Mouse (Mus musculus): ENCODE data around the gene Auts2. TPM values are rescaled to one million over a fixed set of nuclear protein-coding genes. Genes with fewer than 3 reads are reported as not detected.
A peak's percentile ranks its signal among the peaks of the same experiment; 100 is the strongest.

The Auts2 gene
- polyA plus RNA-seq, 1 experiment from 2014 or later = 76.2 TPM

DNA sequence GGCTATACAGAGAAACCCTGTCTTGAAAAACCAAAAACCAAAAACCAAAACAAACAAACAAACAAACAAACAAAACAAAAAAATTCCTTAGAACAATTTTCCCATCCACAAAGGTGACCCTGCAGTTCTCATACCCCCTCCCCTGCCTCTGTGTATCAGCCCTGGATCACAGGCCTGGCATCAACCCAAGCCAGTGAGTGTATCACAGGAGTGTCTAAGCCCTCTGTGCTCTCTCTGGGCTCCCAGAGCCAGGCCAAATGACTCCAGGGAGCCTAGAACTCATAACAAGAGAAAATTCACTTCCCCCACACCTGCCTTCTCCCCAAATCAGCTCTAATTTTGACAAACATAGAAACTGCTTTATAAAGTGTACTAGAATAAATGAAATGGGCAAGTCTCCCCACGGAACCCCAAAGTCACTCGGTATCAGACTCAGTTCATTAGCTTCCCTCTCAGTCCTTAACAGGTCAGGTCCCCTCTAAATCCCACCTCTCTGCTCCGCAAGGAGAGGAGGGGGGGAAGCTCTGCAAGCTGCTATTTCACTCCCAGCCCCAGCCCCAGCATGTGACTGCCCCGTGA is 896.0 kb downstream of the Auts2 start:
- Histone ChIP-seq H3K4me2 (no peak overlapping the region), H3K9me3 (no peaks in the 10 kb centered on the region), H3K9ac (no peak overlapping the region), H3K27ac (replicated peaks) (0 out of 2 replicates have a peak overlapping the region, but pooled peaks have one; percentile 21), H3K27me3 (no peaks in the 10 kb centered on the region), H3K4me1 (replicated peaks) (peaks cover 69% of the 10 kb centered on the region), H3K36me3 (no peaks in the 10 kb centered on the region), H3K4me3 (no peak overlapping the region)
- 41% methylated on average over 4 of the region's 4 CpGs for WGBS
- no peak for ATAC-seq (ENCODE audit: low FRiP score, low read depth)

DNA sequence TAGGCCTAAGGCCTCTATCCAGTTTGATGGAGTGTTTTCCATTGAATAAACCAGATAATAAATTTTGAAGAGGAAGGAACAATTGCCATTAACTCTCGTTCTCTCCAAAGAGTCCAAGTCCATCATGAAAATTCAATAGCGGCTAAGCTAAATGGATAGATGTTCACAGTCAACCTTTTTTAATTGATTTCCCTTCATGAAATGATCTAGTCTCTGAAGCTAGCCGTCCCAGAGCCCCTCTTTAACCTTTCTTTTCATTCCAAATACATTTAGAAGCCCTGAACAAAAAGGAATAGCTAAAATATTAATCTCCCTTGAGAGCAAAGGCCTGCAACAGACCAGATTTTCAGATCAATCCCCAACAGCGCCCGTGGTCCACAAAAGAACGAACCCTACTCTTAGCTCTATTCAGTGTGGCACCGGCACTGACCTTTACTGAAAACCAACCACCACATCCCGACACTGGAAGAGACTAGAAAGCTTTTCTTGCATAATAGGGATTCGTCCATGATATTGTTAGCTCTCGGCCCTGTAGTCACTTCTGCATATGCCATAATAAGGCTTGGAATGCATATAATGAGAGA is 896.9 kb downstream of the Auts2 start:
- peak overlapping the region; percentile 52 for H3K27ac ChIP-seq (replicated peaks)
- no peak for ATAC-seq (ENCODE audit: low FRiP score, low read depth)
- WGBS = 29% methylated on average over 10 of the region's 10 CpGs

DNA sequence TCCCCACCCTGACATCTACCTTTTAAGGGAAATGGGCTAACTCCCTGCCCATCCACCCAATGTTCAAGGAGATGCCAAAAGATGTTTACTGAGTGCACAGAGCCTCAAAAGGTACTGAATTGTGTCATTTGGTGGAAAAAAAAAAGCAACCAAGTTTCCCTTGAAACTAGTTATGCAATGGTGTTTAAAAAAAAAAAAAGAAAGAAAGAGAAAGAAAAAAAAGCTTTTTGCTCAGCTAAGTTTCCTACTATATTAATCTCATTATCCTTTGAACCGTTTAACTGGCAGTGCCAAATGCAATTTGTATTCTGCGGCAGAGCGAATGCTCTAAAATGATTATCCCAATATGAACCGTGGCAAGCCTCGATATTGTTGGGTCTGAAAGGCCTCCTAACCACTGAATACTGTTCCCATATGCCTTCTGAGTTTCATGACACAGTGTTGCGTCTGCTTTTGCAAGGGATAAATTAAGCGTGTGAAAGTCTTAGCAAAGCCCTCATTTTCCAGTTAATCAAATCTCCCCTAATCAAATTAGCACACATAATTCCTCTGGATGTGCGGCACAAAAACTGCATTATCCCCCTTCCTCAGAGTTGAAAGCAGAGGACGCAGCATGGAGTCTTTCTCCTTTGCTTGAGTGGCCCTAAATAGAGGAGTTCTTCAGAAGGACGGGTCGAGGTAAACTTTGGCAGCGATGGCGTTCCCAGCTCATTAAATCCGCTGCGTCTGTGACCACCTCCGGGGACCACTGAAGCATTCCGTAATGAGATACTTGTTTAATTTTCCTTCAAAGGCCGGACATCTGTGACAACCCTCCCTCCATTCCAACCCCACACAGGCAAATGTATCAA is 897.6 kb downstream of the Auts2 start:
- Histone ChIP-seq H3K27me3 (no peaks in the 10 kb centered on the region), H3K36me3 (no peaks in the 10 kb centered on the region), H3K27ac (replicated peaks) (peak overlapping the region; percentile 52; the same call in 1 of the 2 replicates), H3K9ac (no peak overlapping the region), H3K9me3 (no peaks in the 10 kb centered on the region), H3K4me2 (no peak overlapping the region), H3K4me3 (no peak overlapping the region), H3K4me1 (replicated peaks) (peaks cover 74% of the 10 kb centered on the region)
- WGBS = 11% methylated on average over 18 of the region's 18 CpGs
- peak; percentile 58; the same call in 1 of the 2 replicates for ATAC-seq (ENCODE audit: low FRiP score, low read depth)

More for the DNA sequence above, 896.9 kb downstream of the Auts2 start:
- no peak overlapping the region for H3K4me3 ChIP-seq
- peaks cover 76% of the 10 kb centered on the region for H3K4me1 ChIP-seq (replicated peaks)
- no peaks in the 10 kb centered on the region for H3K9me3 ChIP-seq
- no peak overlapping the region for H3K9ac ChIP-seq
- H3K4me2 ChIP-seq = no peak overlapping the region
- no peaks in the 10 kb centered on the region for H3K27me3 ChIP-seq
- H3K36me3 ChIP-seq = no peaks in the 10 kb centered on the region

DNA sequence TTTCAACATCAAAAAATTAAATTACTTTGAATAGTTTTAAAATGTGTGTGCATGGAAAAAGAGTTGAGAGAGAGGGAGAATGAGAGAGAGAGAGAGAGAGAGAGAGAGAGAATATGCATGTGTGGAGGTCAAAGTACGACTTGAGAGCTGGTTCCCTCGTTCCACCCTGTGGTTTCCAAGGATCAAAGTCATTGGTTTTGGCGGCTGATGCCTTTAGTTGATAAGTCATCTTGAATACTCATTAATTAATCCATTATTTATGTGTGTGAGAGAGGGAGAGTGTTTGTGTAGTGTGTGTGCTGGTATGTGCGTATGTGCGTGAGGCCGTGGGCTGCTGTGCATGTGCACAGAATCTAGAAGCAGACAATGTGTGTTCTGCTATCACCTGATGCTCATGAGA is 898.8 kb downstream of the Auts2 start:
- WGBS = 62% methylated on average over 6 of the region's 6 CpGs
- ATAC-seq (ENCODE audit: low FRiP score, low read depth) = no peak
- no peaks in the 10 kb centered on the region for H3K9me3 ChIP-seq
- no peak overlapping the region for H3K4me3 ChIP-seq
- H3K4me1 ChIP-seq (replicated peaks) = peaks cover 71% of the 10 kb centered on the region
- H3K27ac ChIP-seq (replicated peaks) = no peak overlapping the region
- no peaks in the 10 kb centered on the region for H3K27me3 ChIP-seq
- no peak overlapping the region for H3K9ac ChIP-seq
- no peaks in the 10 kb centered on the region for H3K36me3 ChIP-seq
- no peak overlapping the region for H3K4me2 ChIP-seq

DNA sequence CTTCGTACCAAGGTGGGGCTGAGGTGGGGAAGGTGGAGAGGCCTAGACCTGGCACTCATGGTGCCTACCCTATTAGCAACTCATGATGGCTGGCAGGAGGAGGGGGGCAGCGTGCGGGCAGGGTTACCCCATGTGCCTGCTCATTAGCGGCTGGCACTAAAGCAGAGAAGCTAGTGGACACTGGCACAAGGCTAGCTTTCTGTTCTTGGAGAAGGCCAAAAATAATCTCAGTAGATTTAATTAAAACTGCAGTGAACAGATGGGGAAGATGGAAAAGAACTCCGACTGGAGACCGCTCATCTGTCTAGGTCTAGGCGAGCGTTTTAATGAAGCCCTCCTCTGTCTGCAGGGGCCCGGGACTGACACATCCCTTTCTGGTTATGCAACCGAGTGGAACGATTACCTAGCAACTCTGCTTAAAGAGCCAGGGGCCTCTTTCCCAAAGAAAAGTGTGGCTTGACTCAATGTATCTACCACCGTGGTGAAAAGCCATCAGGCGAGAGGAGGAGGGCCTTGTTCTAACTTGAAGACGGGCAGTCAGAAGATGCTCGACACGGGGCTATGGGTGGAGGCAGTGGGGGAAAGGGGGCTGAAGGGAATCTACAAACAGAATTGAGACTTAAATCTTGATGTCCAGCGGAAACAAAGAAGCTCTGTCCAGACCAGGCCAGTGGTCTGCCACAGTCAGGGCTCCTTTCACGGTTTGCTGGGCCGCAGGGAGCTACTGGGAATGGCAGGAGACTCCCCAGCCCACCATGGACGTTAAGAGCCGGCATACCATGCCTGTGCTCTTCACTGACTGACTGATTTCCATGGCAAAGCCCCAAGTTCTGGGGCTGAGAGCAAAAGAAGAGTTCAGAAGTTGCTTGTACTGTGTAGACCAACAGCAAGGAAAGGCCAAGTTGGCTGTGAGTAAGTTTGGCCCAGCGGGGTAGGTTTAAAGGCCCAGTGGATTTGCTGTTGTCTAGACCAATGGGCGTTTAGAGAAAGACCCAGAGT is 899.7 kb downstream of the Auts2 start:
- peak overlapping the region; percentile 62 for H3K27ac ChIP-seq (replicated peaks)
- H3K4me1 ChIP-seq (replicated peaks) = peaks cover 70% of the 10 kb centered on the region
- peak; percentile 82 for ATAC-seq (ENCODE audit: low FRiP score, low read depth)
- no peaks in the 10 kb centered on the region for H3K36me3 ChIP-seq
- WGBS = 21% methylated on average over 23 of the region's 23 CpGs
- no peak overlapping the region for H3K9ac ChIP-seq
- no peak overlapping the region for H3K4me2 ChIP-seq
- no peak overlapping the region for H3K4me3 ChIP-seq
- H3K9me3 ChIP-seq = no peaks in the 10 kb centered on the region
- H3K27me3 ChIP-seq = no peaks in the 10 kb centered on the region

DNA sequence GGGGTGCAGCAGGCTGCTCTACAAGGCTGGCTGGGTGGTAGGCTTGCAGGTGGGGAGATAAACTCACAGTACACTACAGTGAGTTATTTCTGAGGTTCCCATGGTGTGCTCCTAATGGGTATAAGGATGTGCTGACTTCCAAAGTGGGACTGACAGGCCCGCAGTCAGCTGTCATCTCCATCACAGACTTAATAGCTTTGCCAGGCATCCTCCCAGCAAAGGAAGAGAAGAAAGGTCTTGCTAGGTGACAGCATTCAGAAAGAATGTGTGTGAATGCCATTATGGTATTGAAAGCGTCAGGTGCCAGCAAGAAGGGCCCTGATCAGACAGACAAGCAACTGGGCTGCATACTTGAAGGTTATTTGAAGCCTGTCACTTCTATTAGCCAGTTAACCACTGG is 900.4 kb downstream of the Auts2 start:
- Histone ChIP-seq H3K9me3 (no peaks in the 10 kb centered on the region), H3K4me1 (replicated peaks) (peaks cover 63% of the 10 kb centered on the region), H3K4me2 (no peak overlapping the region), H3K27ac (replicated peaks) (peak overlapping the region; percentile 62), H3K27me3 (no peaks in the 10 kb centered on the region), H3K36me3 (no peaks in the 10 kb centered on the region), H3K9ac (no peak overlapping the region), H3K4me3 (no peak overlapping the region)
- no peak for ATAC-seq (ENCODE audit: low FRiP score, low read depth)
- 26% methylated on average over 2 of the region's 2 CpGs for WGBS

DNA sequence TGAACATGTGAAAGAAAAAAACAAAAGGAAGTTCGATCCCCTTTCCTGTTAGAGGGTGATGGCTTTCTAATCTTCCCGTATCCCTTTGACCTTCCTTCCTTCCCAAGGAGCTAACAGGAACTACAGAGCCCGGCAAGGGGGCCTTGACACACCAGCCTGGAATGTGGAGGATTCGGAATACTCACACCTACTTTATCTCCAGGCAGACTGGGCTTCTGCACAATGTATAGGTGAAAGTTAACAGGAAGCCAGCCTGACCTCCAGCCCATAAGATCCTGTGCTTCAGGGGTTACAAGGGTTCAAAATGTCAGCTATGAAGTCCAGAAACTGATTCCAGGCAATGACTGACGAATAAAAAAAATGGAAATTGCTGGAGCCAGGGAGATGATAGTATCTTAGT is 906.7 kb downstream of the Auts2 start:
- no peak overlapping the region for H3K27ac ChIP-seq (replicated peaks)
- no peaks in the 10 kb centered on the region for H3K36me3 ChIP-seq
- H3K4me1 ChIP-seq (replicated peaks) = peaks cover 16% of the 10 kb centered on the region
- no peak for ATAC-seq (ENCODE audit: low FRiP score, low read depth)
- no peak overlapping the region for H3K4me3 ChIP-seq
- no peaks in the 10 kb centered on the region for H3K9me3 ChIP-seq
- no peak overlapping the region for H3K4me2 ChIP-seq
- H3K9ac ChIP-seq = no peak overlapping the region
- 82% methylated on average over 5 of the region's 5 CpGs for WGBS
- H3K27me3 ChIP-seq = 0 out of 2 replicates have a peak, but pooled peaks cover 2% of the 10 kb centered on the region

DNA sequence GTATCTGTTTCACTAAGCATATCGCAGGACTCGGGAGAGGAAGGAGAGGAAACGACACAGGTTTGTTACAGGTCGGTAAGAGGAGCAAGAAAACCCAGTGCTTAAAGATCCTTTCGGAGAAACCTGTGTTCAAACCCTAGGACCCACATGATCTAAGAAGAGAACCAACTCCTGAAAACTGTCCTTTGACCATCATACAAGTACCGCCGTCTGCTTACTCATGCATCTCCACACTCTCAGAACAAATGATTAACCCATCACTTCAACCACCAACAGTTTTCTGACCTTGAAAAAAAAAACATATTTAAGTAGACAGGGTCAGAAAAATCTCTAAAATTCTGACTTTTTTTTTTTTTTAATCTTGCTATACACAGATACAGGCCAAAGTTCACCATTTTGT is 908.4 kb downstream of the Auts2 start:
- Histone ChIP-seq H3K27ac (replicated peaks) (no peak overlapping the region), H3K4me1 (replicated peaks) (peaks cover 25% of the 10 kb centered on the region), H3K9ac (no peak overlapping the region), H3K9me3 (no peaks in the 10 kb centered on the region), H3K4me3 (no peak overlapping the region), H3K27me3 (0 out of 2 replicates have a peak, but pooled peaks cover 2% of the 10 kb centered on the region), H3K4me2 (no peak overlapping the region), H3K36me3 (no peaks in the 10 kb centered on the region)
- ATAC-seq (ENCODE audit: low FRiP score, low read depth) = no peak
- WGBS = 92% methylated on average over 7 of the region's 7 CpGs

DNA sequence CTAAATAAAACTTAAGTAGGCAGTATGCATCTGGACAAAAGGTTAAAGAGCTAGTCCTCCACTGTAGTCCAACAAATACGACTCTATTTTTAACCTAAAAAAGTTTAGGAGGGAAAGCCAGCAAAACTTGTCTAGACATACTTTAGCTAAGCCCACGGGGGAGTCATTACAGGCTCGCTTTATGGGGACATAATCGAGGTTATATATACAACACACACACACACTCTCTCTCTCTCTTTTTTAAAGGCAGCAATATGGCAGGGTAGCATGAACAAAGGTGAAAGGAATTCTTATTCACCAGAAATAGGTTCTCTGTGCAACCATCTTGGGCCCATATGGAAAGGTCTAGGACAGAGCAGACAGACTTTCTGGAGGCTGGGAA is 911.2 kb downstream of the Auts2 start:
- no peak overlapping the region for H3K9ac ChIP-seq
- H3K4me3 ChIP-seq = no peak overlapping the region
- 0 out of 2 replicates have a peak, but pooled peaks cover 2% of the 10 kb centered on the region for H3K27me3 ChIP-seq
- no peak overlapping the region for H3K27ac ChIP-seq (replicated peaks)
- no peaks in the 10 kb centered on the region for H3K36me3 ChIP-seq
- H3K9me3 ChIP-seq = no peaks in the 10 kb centered on the region
- 53% methylated on average over 4 of the region's 4 CpGs for WGBS
- no peak for ATAC-seq (ENCODE audit: low FRiP score, low read depth)
- peaks cover 28% of the 10 kb centered on the region for H3K4me1 ChIP-seq (replicated peaks)
- H3K4me2 ChIP-seq = no peak overlapping the region

DNA sequence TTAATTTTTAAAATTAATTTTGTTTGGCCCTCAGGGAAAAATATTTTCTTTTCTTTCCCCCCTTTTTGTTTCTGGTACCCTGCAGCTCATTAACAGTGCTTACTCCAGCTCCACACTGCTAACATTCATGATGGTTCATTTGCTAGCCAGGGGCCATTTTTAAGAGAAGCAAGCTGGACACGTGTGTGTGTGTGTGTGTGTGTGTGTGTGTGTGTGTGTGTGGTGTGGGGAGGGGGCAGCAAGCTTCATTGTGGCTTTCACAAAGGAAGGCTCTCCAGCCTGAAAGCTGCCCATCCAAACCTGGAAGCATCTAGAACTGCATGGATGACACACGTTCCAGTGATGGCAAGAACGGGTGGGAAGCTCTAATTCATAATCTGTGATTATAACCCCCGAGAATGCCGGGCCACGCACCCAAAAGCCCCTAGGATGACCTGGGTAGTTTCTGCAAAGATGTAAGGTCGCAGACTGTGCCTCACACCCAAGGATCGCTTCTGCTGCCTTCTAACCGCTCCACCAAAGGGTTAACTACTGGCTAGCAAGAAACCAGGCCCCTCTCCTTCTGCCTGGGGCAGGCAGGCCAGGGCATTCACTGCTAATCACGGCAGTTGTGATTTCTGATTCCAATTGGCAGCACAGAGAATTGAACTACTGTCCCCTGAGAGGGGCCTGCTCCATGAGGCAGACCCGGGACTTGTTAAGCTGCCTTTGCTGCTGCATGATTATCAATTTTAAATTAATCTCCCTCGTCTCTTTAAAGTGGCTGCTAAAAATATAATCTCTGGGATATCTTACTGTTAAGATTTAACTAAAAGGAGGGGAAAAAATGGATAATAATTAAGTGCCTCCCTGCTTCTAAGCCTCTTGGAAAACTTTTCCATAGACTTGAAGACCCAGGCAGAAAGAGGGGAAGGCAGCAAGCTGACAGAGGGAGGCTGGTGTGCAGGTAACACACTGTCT is 911.8 kb downstream of the Auts2 start:
- no peak overlapping the region for H3K9ac ChIP-seq
- H3K27me3 ChIP-seq = 0 out of 2 replicates have a peak, but pooled peaks cover 1% of the 10 kb centered on the region
- no peak overlapping the region for H3K4me2 ChIP-seq
- WGBS = 25% methylated on average over 12 of the region's 12 CpGs
- H3K36me3 ChIP-seq = no peaks in the 10 kb centered on the region
- H3K27ac ChIP-seq (replicated peaks) = peak overlapping the region; percentile 70
- H3K4me1 ChIP-seq (replicated peaks) = peaks cover 28% of the 10 kb centered on the region
- H3K9me3 ChIP-seq = no peaks in the 10 kb centered on the region
- H3K4me3 ChIP-seq = no peak overlapping the region
- 0 out of 2 replicates have a peak, but pooled peaks have one; percentile 15 for ATAC-seq (ENCODE audit: low FRiP score, low read depth)
